Mouse (Mus musculus) hindbrain, embryonic 14.5 days (tissue): ENCODE data around the gene Slc30a3. TPM values are rescaled to one million over a fixed set of nuclear protein-coding genes. Genes with fewer than 3 reads are reported as not detected.
A peak's percentile ranks its signal among the peaks of the same experiment; 100 is the strongest.
"Not testable (repeated sequence)": the region's sequence is repeated elsewhere in the genome, so short reads cannot be mapped to it uniquely, and the experiment has no call there.

ENCODE experiments used
- ATAC-seq: fragments of 200-750 bp; cut with Nextera tagmentation; 2 replicates; pipeline ENCODE4 v1.8.0; 2017; ENCODE audit warnings: moderate number of reproducible peaks, mild to moderate bottlenecking, moderate TSS enrichment, moderate library complexity; ENCODE audit not compliant: low FRiP score
- DNase-seq: peaks from one replicate; pipeline ENCODE4 v3.0.0-alpha.2; 2015; ENCODE audit warnings: low spot score
- H3K27ac ChIP-seq: fragments of 300-500 bp; sonication (generic); 2 replicates; pipeline ENCODE4 v1.5.1; 2014; ENCODE audit warnings: mild to moderate bottlenecking, moderate library complexity
- H3K27me3 ChIP-seq: fragments of 300-500 bp; sonication (generic); 2 replicates; pipeline ENCODE4 v1.6.1; 2014; ENCODE audit warnings: mild to moderate bottlenecking, low read length, mixed read lengths; ENCODE audit not compliant: control insufficient read depth, insufficient read depth
- H3K36me3 ChIP-seq: fragments of 300-500 bp; sonication (generic); replicated peaks from 2 replicates; pipeline ENCODE4 v1.6.1; 2014; ENCODE audit not compliant: control insufficient read depth, insufficient read depth
- H3K4me1 ChIP-seq: fragments of 300-500 bp; sonication (generic); replicated peaks from 2 replicates; pipeline ENCODE4 v1.6.1; 2014; ENCODE audit warnings: antibody characterized with exemption, low read length, mixed read lengths; ENCODE audit not compliant: control insufficient read depth, insufficient read depth
- H3K4me2 ChIP-seq: fragments of 300-500 bp; sonication (generic); replicated peaks from 2 replicates; pipeline ENCODE4 v1.6.1; 2014; ENCODE audit warnings: mild to moderate bottlenecking, moderate library complexity
- H3K4me3 ChIP-seq: fragments of 300-500 bp; sonication (generic); replicated peaks from 2 replicates; pipeline ENCODE4 v1.5.1; 2014; ENCODE audit warnings: mild to moderate bottlenecking, low read length
- H3K9ac ChIP-seq: fragments of 300-500 bp; sonication (generic); 2 replicates; pipeline ENCODE4 v1.6.1; 2014
- H3K9me3 ChIP-seq: fragments of 300-500 bp; sonication (generic); 2 replicates; pipeline ENCODE4 v1.6.1; 2016; ENCODE audit warnings: low read length; ENCODE audit not compliant: control insufficient read depth
- whole genome bisulfite sequencing: fragments of 180-500 bp; shearing (Covaris S2); extraction: QIAGEN DNeasy Blood & Tissue Kit; methylation state at CpG from one replicate; pipeline ENCODE4 v1.1.7; 2014; 5-methylcytosine and 5-hydroxymethylcytosine counted together
- polyA plus RNA-seq: library from polyadenylated mRNA; unstranded; fragments of >200 nt; fragmentation: Nextera tagmentation; extraction: Ambion mirVana; gene quantifications from 2 replicates; pipeline ENCODE4 v1.2.1, GENCODE M21; 2014

Gene Slc30a3
- polyA plus RNA-seq, 1 experiment from 2014 or later, result 34.8 TPM

DNA sequence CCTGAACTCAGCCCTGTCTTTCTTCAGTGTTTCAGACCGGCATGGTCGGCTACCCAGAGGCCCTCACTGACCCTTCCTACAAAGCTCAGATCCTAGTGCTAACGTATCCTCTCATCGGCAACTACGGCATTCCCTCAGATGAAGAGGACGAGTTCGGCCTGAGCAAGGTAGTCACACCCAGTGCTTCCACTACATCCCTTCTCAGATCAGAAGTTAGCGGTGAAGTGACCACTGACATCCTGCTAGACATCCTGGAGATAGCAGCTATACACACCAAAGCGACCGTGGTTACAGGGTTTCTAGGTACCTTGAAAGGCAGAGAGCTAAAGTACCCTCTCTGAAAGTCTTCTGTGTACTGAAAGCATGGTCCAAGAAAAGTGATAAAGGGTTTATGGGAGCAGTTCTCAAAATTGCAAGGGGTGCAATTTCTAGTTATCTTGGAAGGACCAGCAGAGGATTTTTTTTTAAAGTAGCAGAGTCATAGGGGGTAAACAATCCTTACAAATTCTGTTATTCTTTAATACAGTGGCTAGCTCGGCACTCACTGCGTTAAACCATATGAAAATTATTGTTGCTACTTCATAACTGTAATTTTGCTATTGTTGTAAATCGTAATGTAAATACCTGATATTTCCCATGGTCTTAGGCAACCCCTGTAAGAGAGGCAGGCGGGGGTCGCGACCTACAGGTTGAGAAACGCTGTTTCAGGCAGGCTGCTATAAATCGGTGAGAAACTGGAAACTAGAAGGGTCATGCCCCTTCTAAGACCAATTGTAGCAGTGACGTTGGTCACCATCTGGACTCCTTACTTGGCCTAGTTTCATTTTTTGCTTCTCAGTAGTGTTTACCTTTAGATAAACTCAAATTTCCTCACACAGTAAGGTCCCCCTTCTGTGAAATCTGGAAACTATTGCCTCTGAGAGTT is 52.6 kb downstream of the Slc30a3 start:
- 21% methylated on average over 19 of the region's 19 CpGs for WGBS

DNA sequence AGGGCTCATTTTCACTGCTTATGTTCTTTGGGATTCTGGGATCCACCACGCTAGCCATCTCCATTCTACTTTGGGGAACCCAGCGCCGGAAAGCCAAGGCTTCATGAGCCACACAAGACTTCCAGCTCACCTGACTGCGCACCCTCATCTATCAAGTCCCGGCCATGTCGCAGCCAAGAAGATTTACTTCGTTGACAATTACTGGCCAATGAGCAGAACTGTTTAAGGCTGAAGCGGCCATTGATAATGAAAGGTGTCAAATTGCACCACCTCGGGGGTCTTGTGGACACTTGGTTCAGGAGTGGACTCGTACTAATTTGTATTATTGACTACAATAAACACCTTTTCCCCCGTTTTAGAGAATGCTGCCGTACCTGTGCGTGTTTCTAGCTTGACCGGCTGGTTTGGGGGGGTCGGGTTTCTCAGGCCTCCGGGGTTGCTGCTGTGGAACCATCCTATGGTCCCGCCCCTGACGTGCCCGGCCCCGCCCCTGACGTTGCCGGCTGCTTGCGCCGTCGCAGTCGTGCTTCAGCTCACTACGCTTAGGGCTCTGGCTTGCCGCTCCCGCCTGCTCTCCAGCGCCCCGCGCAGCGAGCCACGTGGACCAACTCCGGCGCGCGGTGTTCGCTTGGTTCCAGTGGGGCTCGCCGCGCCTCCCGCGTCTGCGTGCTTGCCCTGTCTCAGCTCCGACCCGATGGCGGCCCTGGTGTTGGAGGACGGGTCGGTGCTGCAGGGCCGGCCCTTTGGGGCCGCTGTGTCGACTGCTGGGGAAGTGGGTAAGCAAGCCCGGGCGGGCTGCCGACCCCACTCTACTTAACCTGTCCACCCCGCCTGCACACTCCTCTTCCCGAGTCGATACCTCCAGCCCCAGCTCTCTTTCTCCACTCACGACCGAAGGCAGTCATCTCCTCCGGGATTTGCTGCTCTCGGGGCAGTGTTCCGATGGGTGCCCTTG is 53.5 kb downstream of the Slc30a3 start, which contains the start of gene Cad:
TSS of gene Cad (plus strand) at position 520 of the 955 bp plus-strand sequence.
- no peaks in the 10 kb centered on the region for H3K27me3 ChIP-seq
- ATAC-seq, result peak; percentile 98
- DNase-seq, result peak; percentile 91
- H3K27ac ChIP-seq, result peak within 1 kb of the TSS; percentile 71
- peak within 1 kb of the TSS; percentile 83 for H3K9ac ChIP-seq
- H3K9me3 ChIP-seq, result no peaks in the 10 kb centered on the region
- H3K36me3 ChIP-seq, result peaks cover 22% of the 10 kb centered on the region
- peak within 1 kb of the TSS; percentile 78 for H3K4me3 ChIP-seq
- peaks cover 22% of the 10 kb centered on the region for H3K4me1 ChIP-seq
- H3K4me2 ChIP-seq, result peak within 1 kb of the TSS; percentile 99
- under 1% methylated on average over 64 of the region's 64 CpGs for WGBS

More for the DNA sequence above, 52.6 kb downstream of the Slc30a3 start:
- peak overlapping the region; percentile 78 for H3K4me3 ChIP-seq
- H3K27ac ChIP-seq, result peak overlapping the region; percentile 71; the same call in 1 of the 2 replicates
- H3K4me1 ChIP-seq, result peaks cover 19% of the 10 kb centered on the region
- H3K9ac ChIP-seq, result peak overlapping the region; percentile 83
- H3K9me3 ChIP-seq, result no peaks in the 10 kb centered on the region
- peaks cover 32% of the 10 kb centered on the region for H3K36me3 ChIP-seq
- no peak for ATAC-seq
- no peaks in the 10 kb centered on the region for H3K27me3 ChIP-seq
- no peak for DNase-seq
- peak overlapping the region; percentile 99 for H3K4me2 ChIP-seq

DNA sequence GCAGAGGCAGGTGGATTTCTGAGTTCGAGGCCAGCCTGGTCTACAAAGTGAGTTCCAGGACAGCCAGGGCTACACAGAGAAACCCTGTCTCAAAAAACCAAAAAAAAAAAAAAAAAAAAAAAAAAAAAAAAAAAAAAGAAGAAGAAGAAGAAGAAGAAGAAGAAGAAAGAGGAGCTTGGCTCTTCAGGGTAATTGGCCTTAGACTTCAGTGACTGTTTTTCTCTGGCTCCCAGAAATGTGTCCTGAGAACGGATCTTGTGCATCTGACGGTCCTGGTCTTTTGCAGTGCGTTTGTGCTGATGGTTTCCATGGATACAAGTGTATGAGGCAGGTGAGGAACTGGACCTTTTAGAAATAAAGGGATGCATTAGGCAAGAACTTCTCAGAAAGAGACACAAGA is 54.3 kb downstream of the Slc30a3 start:
- H3K27ac ChIP-seq, result 0 out of 2 replicates have a peak overlapping the region, but pooled peaks have one; percentile 71
- H3K9me3 ChIP-seq, DNase-seq, ATAC-seq, H3K27me3 ChIP-seq: not testable (repeated sequence)
- peak overlapping the region; percentile 99 for H3K4me2 ChIP-seq
- peak overlapping the region; percentile 83; the same call in 1 of the 2 replicates for H3K9ac ChIP-seq
- peaks cover 22% of the 10 kb centered on the region for H3K4me1 ChIP-seq
- 41% methylated on average over 4 of the region's 4 CpGs for WGBS
- H3K36me3 ChIP-seq, result peaks cover 14% of the 10 kb centered on the region
- peak overlapping the region; percentile 78 for H3K4me3 ChIP-seq

DNA sequence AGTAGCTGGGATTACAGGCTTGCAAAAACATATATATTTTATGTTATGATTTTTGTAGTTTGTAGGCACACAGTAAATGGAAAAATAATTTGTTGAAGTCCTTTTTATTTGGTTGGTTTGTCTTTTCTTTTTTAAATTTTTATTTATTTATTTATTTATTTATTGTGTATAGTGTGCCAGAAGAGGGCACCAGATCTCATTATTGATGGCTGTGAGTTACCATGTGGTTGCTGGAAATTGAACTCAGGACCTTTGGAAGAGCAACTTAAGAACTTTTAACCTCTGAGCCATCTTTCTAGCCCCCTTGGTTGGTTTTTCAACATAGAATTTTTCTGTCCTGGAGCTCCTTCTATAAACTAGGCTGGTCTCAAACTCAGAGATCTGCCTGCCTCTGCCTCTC is 57.6 kb downstream of the Slc30a3 start:
- no peak overlapping the region for H3K9ac ChIP-seq
- ATAC-seq, result no peak
- no peak for DNase-seq
- H3K9me3 ChIP-seq, result no peaks in the 10 kb centered on the region
- H3K36me3 ChIP-seq, result no peaks in the 10 kb centered on the region
- H3K4me1 ChIP-seq, result peaks cover 20% of the 10 kb centered on the region
- H3K4me2 ChIP-seq, result no peak overlapping the region
- H3K27me3 ChIP-seq, result no peaks in the 10 kb centered on the region
- H3K27ac ChIP-seq, result no peak overlapping the region
- H3K4me3 ChIP-seq, result no peak overlapping the region

DNA sequence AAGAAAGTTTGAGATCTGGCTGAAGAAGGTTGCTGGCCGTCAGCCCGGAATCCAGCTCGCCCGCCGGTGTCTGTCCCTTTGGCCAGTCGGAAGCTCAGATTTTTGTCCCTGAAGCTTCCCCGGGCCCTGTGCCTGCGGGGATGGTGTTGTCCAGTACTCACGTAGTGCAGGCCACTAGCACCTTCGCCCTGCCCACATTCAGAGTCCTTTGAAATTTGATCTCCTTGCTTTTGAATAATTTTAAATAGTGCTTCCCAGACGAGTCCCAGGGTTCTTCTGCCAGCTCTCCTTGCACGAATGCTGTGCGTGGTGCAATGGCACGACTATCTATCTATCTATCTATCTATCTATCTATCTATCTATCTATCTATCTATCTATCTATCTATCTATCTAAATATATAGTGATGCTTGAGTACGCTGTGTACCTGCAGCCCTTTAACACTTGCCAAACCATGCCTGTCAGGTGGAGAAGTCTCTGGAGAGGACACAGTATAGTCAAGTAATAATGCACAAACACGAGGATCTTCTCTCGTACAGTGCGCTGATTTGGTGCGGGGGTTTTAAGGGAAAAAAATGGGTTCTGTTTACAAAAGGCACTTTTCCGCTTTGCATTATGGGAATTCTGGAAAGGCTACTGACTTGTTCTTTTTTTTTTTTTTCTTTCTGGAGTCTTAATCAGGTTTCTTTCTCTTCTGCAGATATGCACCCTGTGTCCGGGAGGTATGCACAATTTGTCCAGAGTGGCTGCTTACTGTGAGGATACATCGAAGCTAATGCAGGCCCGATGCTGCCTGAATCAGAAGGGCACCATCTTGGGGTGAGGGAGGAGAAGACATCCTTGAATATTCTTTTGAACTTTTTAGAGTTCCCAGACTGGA is 59.0 kb downstream of the Slc30a3 start, which contains the start of gene Slc5a6:
TSS of gene Slc5a6 (minus strand) at position 162 of the 879 bp plus-strand sequence.
- Histone ChIP-seq H3K4me1 (peaks cover 11% of the 10 kb centered on the region), H3K36me3 (peaks cover 11% of the 10 kb centered on the region), H3K9ac (peak within 1 kb of the TSS; percentile 85), H3K9me3 (no peaks in the 10 kb centered on the region), H3K27ac (peak within 1 kb of the TSS; percentile 94), H3K4me2 (peak within 1 kb of the TSS; percentile 83), H3K4me3 (peak within 1 kb of the TSS; percentile 57), H3K27me3 (no peaks in the 10 kb centered on the region)
- peak; percentile 66 for DNase-seq
- peak; percentile 35; the same call in 1 of the 2 replicates for ATAC-seq
- under 1% methylated on average over 23 of the region's 23 CpGs for WGBS

DNA sequence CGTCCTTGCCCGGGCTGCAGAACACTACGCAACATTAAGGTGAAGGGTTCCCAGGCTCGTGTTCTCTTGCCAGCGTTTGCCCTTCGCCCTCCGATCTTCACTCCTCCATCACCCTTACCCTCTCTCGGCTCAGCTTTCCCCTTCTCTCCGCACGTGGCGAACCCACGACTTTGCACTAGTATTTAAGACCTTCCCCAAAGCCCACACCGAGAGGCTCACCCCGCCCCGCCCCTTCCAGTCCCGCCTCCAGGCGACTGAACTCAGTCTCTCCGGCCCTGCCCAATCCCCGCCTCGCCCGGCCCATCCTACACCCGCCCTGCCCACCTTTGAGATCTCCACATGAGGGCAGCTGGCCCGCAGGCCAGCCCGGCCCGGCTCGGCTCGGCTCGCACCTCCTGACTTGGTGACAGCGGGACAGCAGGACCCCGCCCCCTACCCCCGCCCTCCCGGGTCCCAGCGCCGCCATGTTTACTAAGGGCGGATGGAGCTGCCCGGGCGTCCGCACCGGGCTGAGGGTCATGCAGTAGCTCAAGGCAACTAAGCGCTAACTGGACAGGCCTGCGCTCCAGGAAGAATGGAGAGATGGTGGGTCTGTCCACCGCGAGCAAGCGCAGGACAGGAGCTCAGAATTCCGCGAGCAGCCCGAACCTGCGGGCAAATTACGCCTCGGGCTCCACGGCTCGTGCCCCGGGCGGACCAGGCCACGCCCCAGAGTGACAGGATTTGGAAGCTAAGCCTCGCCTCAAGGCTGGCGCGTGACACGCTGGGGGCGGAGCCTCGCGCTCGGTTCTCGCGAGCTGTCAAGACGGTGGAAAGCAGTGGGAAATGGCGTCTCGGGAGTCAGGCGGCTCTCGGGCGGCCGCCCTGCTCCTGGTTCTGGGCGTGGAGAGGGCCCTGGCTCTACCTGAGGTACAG is 59.9 kb downstream of the Slc30a3 start, which contains the start of gene Atraid:
TSS of gene Atraid (plus strand) at position 465 of the 915 bp plus-strand sequence.
- under 1% methylated on average over 73 of the region's 73 CpGs for WGBS

DNA sequence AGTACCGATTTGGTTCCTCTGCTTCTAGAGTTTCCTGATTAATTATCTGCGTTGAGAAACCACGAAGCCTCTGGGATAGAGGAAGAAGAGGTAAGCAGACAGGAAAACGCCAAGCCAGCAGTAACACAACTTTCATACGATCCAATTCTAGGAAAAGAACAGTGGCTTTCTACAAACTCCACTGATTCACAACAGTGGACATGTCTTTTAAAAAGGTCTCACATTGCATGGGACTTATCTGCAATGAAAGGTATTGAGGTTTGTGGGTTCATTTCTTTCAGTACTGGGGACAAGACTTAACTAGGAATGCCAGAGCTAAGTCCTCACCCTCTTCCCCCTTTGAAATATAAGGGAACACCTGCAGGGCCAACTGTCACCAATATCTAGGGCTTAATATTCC is 61.0 kb downstream of the Slc30a3 start:
- Histone ChIP-seq H3K4me2 (peak overlapping the region; percentile 83), H3K27me3 (no peaks in the 10 kb centered on the region), H3K9ac (peak overlapping the region; percentile 85), H3K4me3 (peak overlapping the region; percentile 57), H3K36me3 (peaks cover 30% of the 10 kb centered on the region), H3K9me3 (no peaks in the 10 kb centered on the region), H3K27ac (no peak overlapping the region), H3K4me1 (peaks cover 8% of the 10 kb centered on the region)
- WGBS, result 85% methylated on average over 5 of the region's 5 CpGs
- DNase-seq (no peak), ATAC-seq (no peak)

More for the DNA sequence above, 59.9 kb downstream of the Slc30a3 start, which contains the start of gene Atraid:
- Histone ChIP-seq H3K4me1 (peaks cover 8% of the 10 kb centered on the region), H3K27ac (peak within 1 kb of the TSS; percentile 94), H3K27me3 (no peaks in the 10 kb centered on the region), H3K4me3 (peak within 1 kb of the TSS; percentile 57), H3K9ac (peak within 1 kb of the TSS; percentile 85), H3K9me3 (no peaks in the 10 kb centered on the region), H3K36me3 (peaks cover 20% of the 10 kb centered on the region), H3K4me2 (peak within 1 kb of the TSS; percentile 83)
- DNase-seq, result peak; percentile 97
- ATAC-seq, result peak; percentile 97
